Mouse (Mus musculus) neural tube, embryonic 14.5 days (tissue): ENCODE data around the gene Sobp. TPM values are rescaled to one million over a fixed set of nuclear protein-coding genes. Genes with fewer than 3 reads are reported as not detected.

Experiments
- ATAC-seq: fragments of 200-750 bp; cut with Nextera tagmentation; 2 replicates; pipeline ENCODE4 v1.8.0; 2017; ENCODE audit warnings: low read depth, mild to moderate bottlenecking, moderate TSS enrichment, moderate library complexity
- H3K27ac ChIP-seq: fragments of 300-500 bp; sonication (generic); 2 replicates; pipeline ENCODE4 v1.5.1; 2014; ENCODE audit warnings: low read depth, mild to moderate bottlenecking, control low read depth, low read length, moderate library complexity, mixed read lengths
- H3K27me3 ChIP-seq: fragments of 300-500 bp; sonication (generic); 2 replicates; pipeline ENCODE4 v1.6.1; 2014; ENCODE audit warnings: low read length; ENCODE audit not compliant: control insufficient read depth, insufficient read depth
- H3K36me3 ChIP-seq: fragments of 300-500 bp; sonication (generic); 2 replicates; pipeline ENCODE4 v1.6.1; 2014; ENCODE audit warnings: low read length, mixed read lengths; ENCODE audit not compliant: control insufficient read depth, insufficient read depth
- H3K4me1 ChIP-seq: fragments of 300-500 bp; sonication (generic); 2 replicates; pipeline ENCODE4 v1.6.1; 2014; ENCODE audit warnings: low read length; ENCODE audit not compliant: control insufficient read depth, insufficient read depth
- H3K4me2 ChIP-seq: fragments of 300-500 bp; sonication (generic); 2 replicates; pipeline ENCODE4 v1.6.1; 2014; ENCODE audit warnings: mild to moderate bottlenecking, low read depth, low read length, control low read depth
- H3K4me3 ChIP-seq: fragments of 300-500 bp; sonication (generic); 2 replicates; pipeline ENCODE4 v1.5.1; 2014; ENCODE audit warnings: low read depth, low read length, control low read depth, mixed read lengths
- H3K9ac ChIP-seq: fragments of 300-500 bp; sonication (generic); replicated peaks from 2 replicates; pipeline ENCODE4 v1.6.1; 2014; ENCODE audit warnings: low read depth, mild to moderate bottlenecking, control low read depth, low read length, mixed read lengths
- H3K9me3 ChIP-seq: fragments of 300-500 bp; sonication (generic); 2 replicates; pipeline ENCODE4 v1.6.1; 2016; ENCODE audit warnings: low read length; ENCODE audit not compliant: control insufficient read depth
- WGBS: fragments of 180-500 bp; shearing (Covaris S2); extraction: QIAGEN DNeasy Blood & Tissue Kit; methylation state at CpG from one replicate; pipeline ENCODE4 v1.1.7; 2014; 5-methylcytosine and 5-hydroxymethylcytosine counted together
- polyA plus RNA-seq: library from polyadenylated mRNA; unstranded; fragments of >200 nt; fragmentation: Nextera tagmentation; extraction: Ambion mirVana; gene quantifications from 2 replicates; pipeline ENCODE4 v1.2.1, GENCODE M21; 2014

The Sobp gene
- polyA plus RNA-seq, 1 experiment from 2014 or later: 17.0 TPM

DNA sequence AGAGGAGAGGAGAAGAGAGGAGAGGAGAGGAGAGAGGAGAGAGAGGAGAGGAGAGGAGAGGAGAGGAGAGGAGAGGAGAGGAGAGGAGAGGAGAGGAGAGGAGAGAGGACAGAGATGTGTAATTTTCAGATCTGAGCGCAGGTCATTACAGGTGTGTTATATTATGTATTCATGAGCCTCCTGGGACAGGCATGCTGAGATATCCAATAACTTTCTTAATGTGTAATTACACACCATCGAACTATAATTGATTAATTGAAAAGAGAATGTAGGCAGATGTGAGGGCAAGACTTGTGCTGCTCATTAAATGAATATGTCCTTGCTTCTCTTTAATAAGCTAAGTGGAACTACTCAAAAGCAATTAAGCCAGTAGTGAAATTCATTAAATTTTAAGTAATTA is 118.9 kb downstream of the Sobp start:
- ATAC-seq: peak; percentile 47; the same call in 1 of the 2 replicates
- no peak overlapping the region for H3K4me3 ChIP-seq
- no peaks in the 10 kb centered on the region for H3K27me3 ChIP-seq
- no peaks in the 10 kb centered on the region for H3K36me3 ChIP-seq
- H3K4me1 ChIP-seq: peaks cover 4% of the 10 kb centered on the region; the same call in 1 of the 2 replicates
- H3K4me2 ChIP-seq: no peak overlapping the region
- H3K9me3 ChIP-seq: no peaks in the 10 kb centered on the region
- H3K27ac ChIP-seq: no peak overlapping the region
- WGBS: 46% methylated on average over 2 of the region's 2 CpGs
- H3K9ac ChIP-seq: no peak overlapping the region

DNA sequence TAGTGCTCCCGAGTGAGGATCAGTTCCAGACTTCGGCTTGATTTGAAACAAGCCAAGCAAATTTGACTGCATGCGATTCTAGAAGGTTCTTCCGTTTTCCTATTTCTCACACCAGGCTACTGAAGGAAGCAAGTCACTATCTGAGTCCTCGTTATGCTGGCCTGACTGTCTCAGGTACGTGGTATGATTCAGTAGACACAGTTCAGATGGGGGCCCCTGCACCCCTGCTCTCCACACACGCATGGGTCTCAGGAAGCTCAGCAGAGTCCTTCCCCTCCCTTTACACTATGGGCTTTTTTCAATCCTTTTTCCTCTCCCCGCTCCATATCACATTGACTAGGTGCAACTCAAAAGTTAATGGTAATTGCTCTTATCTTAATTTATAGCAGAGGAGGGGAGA is 119.6 kb downstream of the Sobp start:
- Histone ChIP-seq H3K9me3 (no peaks in the 10 kb centered on the region), H3K36me3 (no peaks in the 10 kb centered on the region), H3K4me3 (no peak overlapping the region), H3K27me3 (no peaks in the 10 kb centered on the region), H3K9ac (no peak overlapping the region), H3K4me2 (no peak overlapping the region), H3K27ac (no peak overlapping the region), H3K4me1 (peaks cover 4% of the 10 kb centered on the region; the same call in 1 of the 2 replicates)
- WGBS: 63% methylated on average over 8 of the region's 8 CpGs
- ATAC-seq: no peak

DNA sequence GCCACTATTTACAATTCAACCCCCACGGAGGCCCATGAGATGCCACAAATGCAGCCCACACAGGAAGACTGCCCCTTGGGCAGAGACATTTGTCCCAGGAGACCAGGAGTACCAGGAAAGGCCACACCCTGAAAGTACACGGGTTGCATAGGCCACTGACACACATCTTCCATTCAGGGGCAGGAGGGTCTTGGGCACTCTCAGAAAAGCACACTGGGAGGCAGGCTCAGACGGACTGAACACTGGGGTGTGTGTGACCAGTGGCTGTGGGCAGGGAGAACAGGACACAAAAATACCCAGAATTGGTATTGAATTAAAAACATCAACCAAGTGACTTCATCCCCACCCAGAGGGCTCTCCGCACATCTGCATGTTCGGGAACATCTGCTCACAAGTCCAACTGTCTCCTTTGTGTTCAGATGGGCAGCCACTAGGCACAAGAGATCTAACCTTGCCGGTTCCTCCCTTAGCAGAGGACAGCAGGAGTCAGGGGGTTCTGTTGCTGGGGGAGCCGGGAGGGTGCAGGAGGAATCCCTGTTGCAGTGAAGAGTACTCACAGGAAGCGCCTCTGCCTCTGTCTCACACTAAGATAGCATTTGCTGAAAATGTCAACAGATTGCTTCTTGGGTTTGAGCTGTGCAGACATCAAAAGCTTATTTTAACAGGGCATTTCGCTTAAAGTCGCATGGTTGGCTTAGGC is 120.3 kb downstream of the Sobp start:
- Histone ChIP-seq H3K4me2 (no peak overlapping the region), H3K4me3 (no peak overlapping the region), H3K27ac (no peak overlapping the region), H3K4me1 (peaks cover 4% of the 10 kb centered on the region; the same call in 1 of the 2 replicates), H3K36me3 (no peaks in the 10 kb centered on the region), H3K9ac (no peak overlapping the region), H3K9me3 (no peaks in the 10 kb centered on the region), H3K27me3 (no peaks in the 10 kb centered on the region)
- 55% methylated on average over 10 of the region's 10 CpGs for WGBS
- no peak for ATAC-seq

- Histone ChIP-seq H3K4me3 (no peak overlapping the region), H3K4me2 (no peak overlapping the region), H3K9ac (no peak overlapping the region), H3K36me3 (no peaks in the 10 kb centered on the region), H3K4me1 (peaks cover 4% of the 10 kb centered on the region; the same call in 1 of the 2 replicates), H3K27ac (no peak overlapping the region), H3K27me3 (no peaks in the 10 kb centered on the region), H3K9me3 (no peaks in the 10 kb centered on the region)
- ATAC-seq: no peak
- 55% methylated on average over 5 of the region's 5 CpGs for WGBS
Observed at GRCm38 (mm10) chr10:43052462-43052861, 121.9 kb downstream of the Sobp start.

DNA sequence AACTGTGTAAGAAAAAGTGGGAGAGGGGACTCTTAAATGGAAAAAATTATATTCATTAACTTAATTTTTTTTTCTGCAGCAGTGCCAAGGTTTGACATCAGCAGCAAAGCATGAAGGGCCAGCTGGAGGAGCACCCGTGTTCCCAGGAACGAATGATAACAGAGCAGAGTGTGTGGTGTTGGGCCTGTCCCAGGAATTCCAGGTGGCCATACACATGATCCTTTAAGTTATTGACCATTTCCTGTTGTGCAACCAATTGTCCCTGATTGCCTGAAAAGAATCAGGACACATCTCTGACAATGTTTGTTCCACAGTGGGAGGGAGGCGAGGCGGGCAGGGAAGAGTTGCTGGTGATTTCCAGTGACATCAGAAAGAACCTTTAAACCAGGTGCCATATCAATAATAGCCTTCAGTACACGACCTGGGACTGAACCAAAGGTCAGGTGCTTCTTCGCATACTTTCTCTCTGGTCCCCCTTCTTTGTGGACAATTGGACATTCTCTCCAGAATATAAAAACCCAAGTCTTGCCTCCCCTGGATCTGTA is 126.5 kb downstream of the Sobp start:
- WGBS: 72% methylated on average over 6 of the region's 6 CpGs

DNA sequence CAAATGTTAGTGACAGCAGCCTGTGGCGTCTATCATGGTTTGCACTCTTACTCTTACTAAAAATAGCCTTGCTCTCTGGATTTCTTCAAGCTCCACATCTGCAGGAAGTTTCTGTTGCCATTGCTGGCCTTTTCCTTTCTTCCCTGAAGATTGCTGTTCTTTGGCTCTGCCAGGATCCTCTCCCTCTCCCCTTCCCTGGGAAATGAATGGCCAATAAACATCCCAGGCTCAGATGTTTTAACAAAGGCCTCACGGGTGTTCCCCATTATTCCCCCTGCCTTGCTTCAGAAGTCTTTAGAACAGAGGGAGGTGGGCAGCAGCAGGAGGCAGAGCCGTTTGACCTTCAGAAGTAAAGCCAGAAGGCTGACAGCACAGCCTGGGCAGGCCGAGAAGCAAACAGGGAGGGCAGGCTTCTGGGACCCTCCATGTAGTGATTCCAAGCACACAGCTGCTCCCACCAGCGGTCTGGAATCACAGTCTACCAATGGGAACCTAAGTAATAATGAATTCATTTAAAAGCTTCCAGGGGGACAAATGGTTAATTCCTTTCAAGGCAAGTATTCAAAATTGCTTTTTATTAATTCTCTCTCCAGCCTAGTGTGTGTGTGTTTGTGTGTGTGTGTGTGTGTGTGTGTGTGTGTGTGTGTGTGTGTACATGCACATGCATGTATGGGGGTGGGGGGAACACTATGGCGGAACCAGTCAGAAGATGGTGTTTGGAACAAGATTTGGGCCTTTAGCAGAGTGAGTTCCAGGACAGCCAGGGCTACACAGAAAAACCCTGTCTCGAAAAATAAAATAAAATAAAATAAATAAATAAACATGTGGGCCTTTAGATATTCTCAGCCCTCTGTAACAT is 130.8 kb downstream of the Sobp start:
- Histone ChIP-seq H3K9ac (no peak overlapping the region), H3K4me3 (no peak overlapping the region), H3K9me3 (no peaks in the 10 kb centered on the region), H3K4me2 (no peak overlapping the region), H3K27ac (peak overlapping the region; percentile 61), H3K36me3 (no peaks in the 10 kb centered on the region), H3K27me3 (no peaks in the 10 kb centered on the region), H3K4me1 (peaks cover 14% of the 10 kb centered on the region)
- ATAC-seq: peak; percentile 80
- WGBS: 13% methylated on average over 7 of the region's 7 CpGs

More for the DNA sequence above, 126.5 kb downstream of the Sobp start:
- Histone ChIP-seq H3K4me3 (no peak overlapping the region), H3K27ac (no peak overlapping the region), H3K36me3 (no peaks in the 10 kb centered on the region), H3K4me2 (no peak overlapping the region), H3K9me3 (no peaks in the 10 kb centered on the region), H3K4me1 (peaks cover 9% of the 10 kb centered on the region), H3K9ac (no peak overlapping the region), H3K27me3 (no peaks in the 10 kb centered on the region)
- ATAC-seq: no peak

DNA sequence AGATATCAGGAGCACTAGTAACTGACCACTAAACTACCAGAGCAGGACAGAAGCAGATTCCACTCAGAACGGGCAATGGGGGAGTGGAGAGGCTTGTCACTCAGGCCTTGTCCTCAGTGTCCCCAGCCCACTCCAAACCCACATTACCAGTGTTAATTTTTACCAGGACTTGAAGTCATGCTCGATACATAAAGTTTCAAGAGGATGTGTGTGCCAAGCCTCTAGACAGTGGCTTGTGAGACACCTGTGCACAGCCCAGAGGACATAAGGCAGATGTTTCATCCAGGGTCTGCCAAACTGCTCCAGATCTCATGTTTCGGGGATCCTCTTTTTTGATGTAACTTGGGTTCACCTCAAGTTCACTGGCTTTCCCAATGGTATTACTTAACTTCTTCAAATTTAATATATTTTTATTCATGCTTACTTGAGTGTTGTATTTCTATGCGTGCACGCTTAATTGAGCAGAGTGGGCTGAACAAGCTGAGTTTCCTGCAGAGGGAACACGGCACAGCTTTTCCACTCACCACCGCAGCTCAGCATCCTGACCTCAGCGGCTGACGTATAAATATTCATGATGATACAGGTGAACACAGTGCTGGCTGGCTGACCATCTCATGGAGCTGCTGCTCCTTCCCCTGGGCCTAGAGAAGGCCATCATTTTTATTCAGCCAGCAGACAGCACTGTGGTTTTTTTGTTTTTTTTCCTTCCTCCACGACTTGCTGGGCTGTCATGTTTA is 131.6 kb downstream of the Sobp start:
- Histone ChIP-seq H3K4me1 (peaks cover 14% of the 10 kb centered on the region), H3K27me3 (no peaks in the 10 kb centered on the region), H3K4me3 (no peak overlapping the region), H3K27ac (peak overlapping the region; percentile 61), H3K4me2 (no peak overlapping the region), H3K9me3 (no peaks in the 10 kb centered on the region), H3K36me3 (no peaks in the 10 kb centered on the region), H3K9ac (no peak overlapping the region)
- no peak; the same call in 1 of the 2 replicates for ATAC-seq
- 21% methylated on average over 10 of the region's 10 CpGs for WGBS

GRCm38 (mm10) chr10:43041794-43042193 is 132.5 kb downstream of the Sobp start:
- Histone ChIP-seq H3K4me1 (peaks cover 24% of the 10 kb centered on the region), H3K4me3 (no peak overlapping the region), H3K27ac (no peak overlapping the region), H3K4me2 (no peak overlapping the region), H3K36me3 (no peaks in the 10 kb centered on the region), H3K9ac (no peak overlapping the region), H3K27me3 (no peaks in the 10 kb centered on the region), H3K9me3 (no peaks in the 10 kb centered on the region)
- 82% methylated on average over 3 of the region's 3 CpGs for WGBS
- ATAC-seq: no peak
